ENCODE assay signal across 12 mouse cellular contexts in the genomic region with DNA sequence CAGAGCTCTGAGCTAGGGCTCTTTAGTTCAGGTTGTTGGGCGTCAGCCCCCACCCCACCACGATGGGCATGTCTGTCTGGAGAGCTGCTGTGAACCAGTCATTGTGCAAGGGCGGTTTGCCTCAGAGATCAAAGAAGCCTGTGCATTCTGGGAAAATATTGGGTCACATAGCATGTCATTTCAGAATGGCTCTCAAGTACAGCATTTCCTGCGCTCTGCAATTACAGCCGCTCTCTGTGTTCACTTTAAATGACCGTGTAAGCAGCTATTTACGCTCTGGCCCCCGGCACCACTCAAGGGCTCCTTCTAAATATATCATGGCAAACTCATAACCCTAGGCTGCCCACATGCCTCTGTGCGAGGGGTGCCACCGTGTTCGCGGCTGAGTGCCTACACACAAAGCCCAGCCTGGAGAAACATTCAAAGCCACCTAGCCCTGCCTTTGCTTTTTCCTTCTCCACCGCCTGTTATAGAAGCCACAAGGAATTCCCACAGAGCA.
DNase-seq lines count a peak whose midpoint lies in the region; ATAC-seq and TF ChIP-seq lines count a peak whose summit lies in the region.
"Had no signal": no experiment of that assay in that cellular context is flagged by ENCODE, and none has a peak within 500 bp of the region (broad histone marks: within the 10 kb centered on the region; RNA-seq: fewer than 3 reads in every experiment).

No protein-coding gene starts in this region.

- no peaks in the 10 kb centered on the region for H3K4me1 ChIP-seq in lung, postnatal 0 days (ENCODE audit: insufficient read depth, low read depth, low read length)
- H3K4me1 ChIP-seq in lung, adult 2 months (ENCODE audit: control insufficient read depth, insufficient read depth, low read length), result no peaks in the 10 kb centered on the region
- H3K4me1 ChIP-seq in forebrain, embryonic 13.5 days, result no peaks in the 10 kb centered on the region
- 0 out of 2 replicates have a peak, but pooled peaks cover 5% of the 10 kb centered on the region for H3K4me1 ChIP-seq in hindbrain, embryonic 15.5 days (replicated peaks)

- DNase-seq in lung, postnatal 0 days (ENCODE audit: low spot score), result peak; percentile 43
- no peak for DNase-seq in lung, adult 2 months
- DNase-seq in retina, embryonic 14.5 days (ENCODE audit: low spot score), result peak; percentile 36
- DNase-seq in kidney, adult 9 months, result no peak
- no peak for DNase-seq in frontal cortex, postnatal 36 days (ENCODE audit: low spot score in 2 of 2)
- DNase-seq: adrenal gland, postnatal 36 days; thymus, postnatal 14 days had no signal

- no peak for TF ChIP-seq EP300 in lung, postnatal 0 days (IDR thresholded peaks at IDR 0.05)

- no peaks in the 10 kb centered on the region for H3K36me3 ChIP-seq in lung, postnatal 0 days (ENCODE audit: insufficient read depth, low read length)
- no peaks in the 10 kb centered on the region for H3K36me3 ChIP-seq in forebrain, embryonic 13.5 days (ENCODE audit: poor library complexity, severe bottlenecking)
- H3K36me3 ChIP-seq in hindbrain, embryonic 15.5 days, result no peaks in the 10 kb centered on the region

- no peak for TF ChIP-seq POLR2A in lung, adult 2 months (IDR thresholded peaks at IDR 0.05; ENCODE audit: borderline replicate concordance, extremely low read depth, low read depth, low read length)

- no peak overlapping the region for H3K4me3 ChIP-seq in lung, postnatal 0 days (ENCODE audit: low read depth, low read length)
- H3K4me3 ChIP-seq in lung, adult 2 months (replicated peaks; ENCODE audit: extremely low read depth, low read depth, low read length), result no peak overlapping the region
- no peak overlapping the region for H3K4me3 ChIP-seq in forebrain, embryonic 13.5 days
- no peak overlapping the region for H3K4me3 ChIP-seq in hindbrain, embryonic 15.5 days
- H3K4me3 ChIP-seq: left cerebral cortex, adult 2 months had no signal

- H3K27ac ChIP-seq in lung, postnatal 0 days (ENCODE audit: low read length), result no peak overlapping the region
- no peak overlapping the region for H3K27ac ChIP-seq in forebrain, embryonic 13.5 days
- 0 out of 2 replicates have a peak overlapping the region, but pooled peaks have one; percentile 15 for H3K27ac ChIP-seq in hindbrain, embryonic 15.5 days (replicated peaks)
- H3K27ac ChIP-seq: left cerebral cortex, adult 2 months; macrophage had no signal

- peak; percentile 57 for ATAC-seq in lung, postnatal 0 days
- ATAC-seq in forebrain, embryonic 13.5 days, result peak; percentile 72
- peak; percentile 65 for ATAC-seq in hindbrain, embryonic 15.5 days (ENCODE audit: low FRiP score, low read depth)
- no peak for ATAC-seq in inflammation-experienced regulatory T-cells, adult 6 months

- TF ChIP-seq CTCF in lung, postnatal 0 days (IDR thresholded peaks at IDR 0.05), result no peak
- no peak for TF ChIP-seq CTCF in lung, adult 2 months (IDR thresholded peaks at IDR 0.05; ENCODE audit: insufficient read depth, low read length)

- H3K9ac ChIP-seq in lung, postnatal 0 days (replicated peaks; ENCODE audit: low read depth), result no peak overlapping the region
- H3K9ac ChIP-seq in forebrain, embryonic 13.5 days, result no peak overlapping the region
- no peak overlapping the region for H3K9ac ChIP-seq in hindbrain, embryonic 15.5 days

- no peak overlapping the region for H3K4me2 ChIP-seq in lung, postnatal 0 days (replicated peaks; ENCODE audit: low read depth, low read length)
- peak overlapping the region; percentile 14 for H3K4me2 ChIP-seq in forebrain, embryonic 13.5 days
- H3K4me2 ChIP-seq in hindbrain, embryonic 15.5 days, result no peak overlapping the region

- no peaks in the 10 kb centered on the region for H3K27me3 ChIP-seq in lung, postnatal 0 days (replicated peaks; ENCODE audit: insufficient read depth, low read length)
- H3K27me3 ChIP-seq in forebrain, embryonic 13.5 days, result no peaks in the 10 kb centered on the region
- no peaks in the 10 kb centered on the region for H3K27me3 ChIP-seq in hindbrain, embryonic 15.5 days

- no peaks in the 10 kb centered on the region for H3K9me3 ChIP-seq in lung, postnatal 0 days (ENCODE audit: low read length)
- H3K9me3 ChIP-seq in forebrain, embryonic 13.5 days (replicated peaks), result no peaks in the 10 kb centered on the region
- no peaks in the 10 kb centered on the region for H3K9me3 ChIP-seq in hindbrain, embryonic 15.5 days

- 63% methylated on average over 13 of the region's 13 CpGs for WGBS in lung, postnatal 0 days
- WGBS in lung, adult 2 months, result 70% methylated on average over 13 of the region's 13 CpGs
- WGBS in forebrain, embryonic 13.5 days, result 19% methylated on average over 13 of the region's 13 CpGs
- WGBS in hindbrain, embryonic 15.5 days, result 27% methylated on average over 13 of the region's 13 CpGs

Comparison
In these comparisons a context has a peak if more than half of its experiments do, and no peak if none do; other contexts are left out.
1. DNase-seq: peak in lung, postnatal 0 days (single experiment) and retina, embryonic 14.5 days (single experiment); none in lung, adult 2 months (single experiment), kidney, adult 9 months (single experiment) and frontal cortex, postnatal 36 days (0 of 2).